Mouse (Mus musculus) ES-E14 (cell line): ENCODE results near the gene Eif2ak4.

Source experiments
- CHD2 ChIP-seq: IDR thresholded peaks from 2 replicates; pipeline ENCODE4 v1.6.1; 2014; ENCODE audit warnings: mild to moderate bottlenecking, low read depth, low read length, inconsistent platforms
- MAFK ChIP-seq: IDR thresholded peaks from 2 replicates; pipeline ENCODE4 v1.6.1; 2014; ENCODE audit warnings: mild to moderate bottlenecking, low read depth, low read length, inconsistent platforms; ENCODE audit not compliant: insufficient read depth
- ZC3H11A ChIP-seq: IDR thresholded peaks from 2 replicates; pipeline ENCODE4 v1.6.1; 2012; ENCODE audit warnings: low read depth, mild to moderate bottlenecking, inconsistent platforms, low read length, borderline replicate concordance
- ZNF384 ChIP-seq: IDR thresholded peaks from 2 replicates; pipeline ENCODE4 v1.6.1; 2012; ENCODE audit warnings: low read depth, low read length, inconsistent platforms

DNA sequence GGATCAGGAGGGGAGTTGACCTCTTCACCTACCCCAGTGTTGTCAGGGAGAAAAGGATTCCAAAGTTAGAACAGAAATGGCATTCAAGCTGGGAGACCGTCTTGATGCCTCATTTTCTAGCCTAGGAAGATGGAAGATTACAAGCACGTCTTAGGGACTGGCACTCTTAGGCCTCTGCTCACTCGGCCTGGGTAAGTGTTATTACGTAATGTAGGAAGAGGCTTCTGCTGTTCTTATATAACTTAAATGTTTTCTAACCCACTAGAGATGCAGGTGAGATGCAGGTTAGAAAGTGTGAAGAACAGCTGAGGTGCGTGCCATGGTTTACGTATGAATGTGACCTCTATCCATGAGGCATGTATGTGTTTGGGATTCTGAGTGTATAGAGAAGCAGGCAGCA is 39.9 kb downstream of the Eif2ak4 start:
- TF ChIP-seq ZC3H11A (no peak), ZNF384 (no peak), CHD2 (no peak), MAFK (no peak)
